Mouse (Mus musculus) ES-E14 (cell line): Measurements from ENCODE around the gene Cdan1. TPM values are rescaled to one million over a fixed set of nuclear protein-coding genes. Genes with fewer than 3 reads are reported as not detected.
"Not testable (repeated sequence)": the region's sequence is repeated elsewhere in the genome, so short reads cannot be mapped to it uniquely, and the experiment has no call there.

ENCODE experiments used
- DNase-seq: peaks from one replicate; pipeline ENCODE4 v3.0.0-alpha.2; 2013; ENCODE audit warnings: low read depth, low spot score
- H3K27ac ChIP-seq: 2 replicates; pipeline ENCODE4 v1.5.1; 2012; ENCODE audit warnings: low read depth, mild to moderate bottlenecking, low read length, moderate library complexity, mixed read lengths; ENCODE audit not compliant: poor library complexity, insufficient read depth, severe bottlenecking
- H3K36me3 ChIP-seq: 2 replicates; pipeline ENCODE4 v1.6.1; 2012; ENCODE audit warnings: mild to moderate bottlenecking, low read length, moderate library complexity, mixed read lengths; ENCODE audit not compliant: control insufficient read depth, poor library complexity, insufficient read depth, severe bottlenecking
- H3K4me1 ChIP-seq, 2 experiments: fragments of 150-350 bp in 1 of 2; sonication (generic) in 1 of 2; 2 replicates each; pipeline ENCODE4 v1.6.1; 2012; ENCODE audit warnings: low read length in 2 of 2, mild to moderate bottlenecking in 1 of 2, mixed read lengths in 1 of 2; ENCODE audit not compliant: control insufficient read depth in 2 of 2, insufficient read depth in 2 of 2, poor library complexity in 1 of 2
- H3K4me3 ChIP-seq, 2 experiments: fragments of 150-350 bp in 1 of 2; sonication (generic) in 1 of 2; 2 replicates each; pipeline ENCODE4 v1.5.1; 2012; ENCODE audit warnings: low read length in 2 of 2, low read depth in 1 of 2, mild to moderate bottlenecking in 1 of 2, mixed read lengths in 1 of 2; ENCODE audit not compliant: insufficient read depth in 1 of 2, poor library complexity in 1 of 2, severe bottlenecking in 1 of 2
- H3K9ac ChIP-seq: 2 replicates; pipeline ENCODE4 v1.6.1; 2012; ENCODE audit warnings: low read depth, mild to moderate bottlenecking, low read length, mixed read lengths; ENCODE audit not compliant: poor library complexity, insufficient read depth, severe bottlenecking
- H3K9me3 ChIP-seq: fragments of 150-350 bp; sonication (generic); 2 replicates; pipeline ENCODE4 v1.6.1; 2012; ENCODE audit warnings: low read depth, mild to moderate bottlenecking, low read length; ENCODE audit not compliant: control insufficient read depth, insufficient read depth
- CHD2 ChIP-seq: IDR thresholded peaks from 2 replicates; pipeline ENCODE4 v1.6.1; 2014; ENCODE audit warnings: mild to moderate bottlenecking, low read depth, low read length, inconsistent platforms
- HCFC1 ChIP-seq: IDR thresholded peaks from 2 replicates; pipeline ENCODE4 v1.6.1; 2012; ENCODE audit warnings: low read length, inconsistent platforms, borderline replicate concordance; ENCODE audit not compliant: insufficient read depth
- MAFK ChIP-seq: IDR thresholded peaks from 2 replicates; pipeline ENCODE4 v1.6.1; 2014; ENCODE audit warnings: mild to moderate bottlenecking, low read depth, low read length, inconsistent platforms; ENCODE audit not compliant: insufficient read depth
- ZC3H11A ChIP-seq: IDR thresholded peaks from 2 replicates; pipeline ENCODE4 v1.6.1; 2012; ENCODE audit warnings: low read depth, mild to moderate bottlenecking, inconsistent platforms, low read length, borderline replicate concordance
- ZNF384 ChIP-seq: IDR thresholded peaks from 2 replicates; pipeline ENCODE4 v1.6.1; 2012; ENCODE audit warnings: low read depth, low read length, inconsistent platforms
- in situ Hi-C, 2 experiments: fragments of 600-800 bp; cut with MboI; formaldehyde crosslinking; loops; one replicate each; pipeline ENCODE4 v1.15.1; 2025; ENCODE audit warnings: low sequenced_read_pairs in 2 of 2, inconsistent platforms in 1 of 2; ENCODE audit not compliant: unreplicated experiment in 2 of 2
- total RNA-seq: library from RNA; depleted of rRNA; stranded (reverse); fragments of 300-350 nt; gene quantifications from 2 replicates; pipeline ENCODE4 v1.2.3, GENCODE M21; 2012; rRNA removed

Cdan1 gene
- total RNA-seq, 1 experiment = 22.4 TPM

GRCm38 (mm10) chr2:120700379-120700885 lies 149.5 kb downstream of the Cdan1 start:
- Histone ChIP-seq H3K27ac (no peak overlapping the region), H3K4me1 (no peaks in the 10 kb centered on the region), H3K9ac (no peak overlapping the region), H3K4me3 (no peak overlapping the region), H3K36me3 (no peaks in the 10 kb centered on the region), H3K9me3 (no peaks in the 10 kb centered on the region)
- TF ChIP-seq ZNF384 (no peak), MAFK (no peak), CHD2 (no peak), HCFC1 (no peak), ZC3H11A (no peak)
- in situ Hi-C loops = no loop called here
- DNase-seq = no peak

- Histone ChIP-seq H3K9ac (no peak overlapping the region), H3K36me3 (no peaks in the 10 kb centered on the region), H3K4me3 (no peak overlapping the region), H3K4me1 (no peaks in the 10 kb centered on the region), H3K27ac (no peak overlapping the region), H3K9me3 (no peaks in the 10 kb centered on the region)
- no peak for TF ChIP-seq CHD2
- TF ChIP-seq MAFK = no peak
- no peak for TF ChIP-seq HCFC1
- no peak for DNase-seq
- in situ Hi-C loops = no loop called here
These were observed 152.2 kb downstream of the Cdan1 start for GRCm38 (mm10) chr2:120697767-120698166.

- H3K36me3 ChIP-seq, H3K4me1 ChIP-seq, H3K27ac ChIP-seq, in situ Hi-C loops, DNase-seq, H3K4me3 ChIP-seq, H3K9ac ChIP-seq, H3K9me3 ChIP-seq: not testable (repeated sequence)
These were observed 168.8 kb downstream of the Cdan1 start for GRCm38 (mm10) chr2:120681151-120681550.

- Histone ChIP-seq H3K9ac (no peak overlapping the region), H3K4me3 (no peak overlapping the region), H3K4me1 (no peaks in the 10 kb centered on the region), H3K27ac (no peak overlapping the region), H3K9me3 (no peaks in the 10 kb centered on the region), H3K36me3 (no peaks in the 10 kb centered on the region)
- in situ Hi-C loops = no loop called here
- TF ChIP-seq CHD2 (no peak), ZNF384 (no peak), MAFK (no peak), ZC3H11A (no peak), HCFC1 (no peak)
- no peak for DNase-seq
These were observed 179.7 kb downstream of the Cdan1 start for GRCm38 (mm10) chr2:120670253-120670652.

- no peak overlapping the region for H3K4me3 ChIP-seq
- H3K27ac ChIP-seq = no peak overlapping the region
- no peaks in the 10 kb centered on the region for H3K36me3 ChIP-seq
- TF ChIP-seq ZNF384 = no peak
- in situ Hi-C loops = no loop called here
- DNase-seq = no peak
- no peak overlapping the region for H3K9ac ChIP-seq
- no peaks in the 10 kb centered on the region for H3K4me1 ChIP-seq
- no peaks in the 10 kb centered on the region for H3K9me3 ChIP-seq
These were observed 182.5 kb downstream of the Cdan1 start for GRCm38 (mm10) chr2:120667446-120667845.

Other genes with a start within 250 kb of the Cdan1 start
- 13.6 and 18.6 TPM in 2 replicates for gene Haus2, start 240.7 kb downstream of the Cdan1 start, total RNA-seq
- 12.8 and 14.7 TPM in 2 replicates for gene Lrrc57, start 240.6 kb downstream of the Cdan1 start, total RNA-seq
- 3.5 and 6.3 TPM in 2 replicates for gene Stard9, start 221.0 kb downstream of the Cdan1 start, total RNA-seq
- 6.0 TPM in 2 replicates for gene Ttbk2, start 476 bp upstream of the Cdan1 start, total RNA-seq
- 21.5 and 21.9 TPM in 2 replicates for gene Ubr1, start 120.6 kb upstream of the Cdan1 start, total RNA-seq
- 3.6 and 5.0 TPM in 2 replicates for gene Tmem62, start 126.9 kb upstream of the Cdan1 start, total RNA-seq
- gene Ccndbp1, start 158.3 kb upstream of the Cdan1 start, total RNA-seq = 21.4 and 23.0 TPM in 2 replicates
- gene Epb42, start 186.9 kb upstream of the Cdan1 start, total RNA-seq = not detected in 2 replicates
- not detected in 2 replicates for gene Tgm5, start 235.7 kb upstream of the Cdan1 start, total RNA-seq